Mouse (Mus musculus) kidney, adult 2 months (tissue): ENCODE results near the gene Lao1.

ENCODE experiments used
- CTCF ChIP-seq: fragments of 200-500 bp; conservative IDR thresholded peaks from 2 replicates; pipeline ENCODE4 v1.5.1; 2011; ENCODE audit warnings: low read depth, mild to moderate bottlenecking, control low read depth, low read length, moderate library complexity, mixed read lengths; ENCODE audit not compliant: insufficient read depth, insufficient read length
- POLR2A ChIP-seq: fragments of 200-500 bp; IDR thresholded peaks from one replicate; pipeline ENCODE4 v1.6.1; 2011; ENCODE audit warnings: low read depth, low read length, control low read depth

GRCm38 (mm10) chr4:119004613-119005339 lies 43.4 kb downstream of the Lao1 start:
- TF ChIP-seq POLR2A: no peak
- TF ChIP-seq CTCF: peak; percentile 93
